Mouse (Mus musculus): Measurements from ENCODE around the gene Tjp3.

DNA sequence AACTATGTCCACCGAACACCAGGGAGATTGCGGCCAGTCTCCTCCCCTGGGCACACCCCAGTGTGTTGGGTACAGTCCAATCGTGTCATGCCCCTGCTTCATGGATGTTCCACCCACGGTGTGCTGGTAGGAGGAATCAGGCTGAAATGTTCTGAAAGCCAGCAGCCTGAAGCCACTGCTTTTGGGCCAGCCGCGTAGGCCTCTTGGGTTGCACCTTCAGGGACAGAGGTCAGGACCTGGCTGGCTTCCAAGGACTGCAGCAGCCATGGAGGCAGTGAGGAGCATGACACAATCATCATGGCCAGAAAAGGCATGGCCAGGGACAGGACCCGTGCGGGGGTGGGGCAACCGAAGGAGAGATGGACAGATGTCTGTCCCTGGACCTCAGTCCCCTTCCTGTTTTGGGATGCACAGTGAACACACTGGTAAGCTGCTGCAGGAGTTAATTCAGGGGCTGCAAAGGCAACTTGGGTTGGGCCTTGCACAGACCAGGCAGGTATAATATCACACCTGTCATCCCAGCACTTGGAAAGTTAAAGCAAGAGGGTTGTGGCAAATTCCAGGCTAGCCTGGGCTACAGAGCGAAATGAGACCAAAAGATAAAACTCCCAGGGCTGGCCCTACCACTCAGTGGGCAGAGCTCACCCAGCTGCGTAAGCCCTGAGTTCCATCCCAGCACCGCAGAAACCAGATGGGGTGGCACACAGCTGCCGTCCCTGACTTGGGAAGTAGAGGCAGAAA, 27.4 kb upstream of the Tjp3 start:
- no peak for TF ChIP-seq CTCF (IDR thresholded peaks at IDR 0.05; ENCODE audit: low read depth)
- TF ChIP-seq EP300 (optimal IDR thresholded peaks at IDR 0.05), result no peak
